Mouse (Mus musculus): ENCODE data around the gene Slfn5. TPM values are rescaled to one million over a fixed set of nuclear protein-coding genes. Genes with fewer than 3 reads are reported as not detected.
"Not testable (repeated sequence)": the region's sequence is repeated elsewhere in the genome, so short reads cannot be mapped to it uniquely, and the experiment has no call there.

Slfn5 gene
- total RNA-seq (2021) = 10 to 100 TPM; 18.3 to 24.7 TPM
- long read RNA-seq, experiment 1 = 0 reads
- long read RNA-seq, experiment 2, full-length matches to known transcripts = 1 of 3 reads
- long read RNA-seq, experiment 2, partial matches to known transcripts = 0 of 3 reads
- long read RNA-seq, experiment 2, other reads (novel, unspliced or antisense) = 2 of 3 reads

- DNase-seq (ENCODE audit: low spot score in 2 of 2) = peak in 1 of 2 experiments; percentile 35
Measured at GRCm38 (mm10) chr11:82950736-82951481, at the start of gene Slfn5. Gene Slfn5 (plus strand): TSS chr11:82951349.

DNA sequence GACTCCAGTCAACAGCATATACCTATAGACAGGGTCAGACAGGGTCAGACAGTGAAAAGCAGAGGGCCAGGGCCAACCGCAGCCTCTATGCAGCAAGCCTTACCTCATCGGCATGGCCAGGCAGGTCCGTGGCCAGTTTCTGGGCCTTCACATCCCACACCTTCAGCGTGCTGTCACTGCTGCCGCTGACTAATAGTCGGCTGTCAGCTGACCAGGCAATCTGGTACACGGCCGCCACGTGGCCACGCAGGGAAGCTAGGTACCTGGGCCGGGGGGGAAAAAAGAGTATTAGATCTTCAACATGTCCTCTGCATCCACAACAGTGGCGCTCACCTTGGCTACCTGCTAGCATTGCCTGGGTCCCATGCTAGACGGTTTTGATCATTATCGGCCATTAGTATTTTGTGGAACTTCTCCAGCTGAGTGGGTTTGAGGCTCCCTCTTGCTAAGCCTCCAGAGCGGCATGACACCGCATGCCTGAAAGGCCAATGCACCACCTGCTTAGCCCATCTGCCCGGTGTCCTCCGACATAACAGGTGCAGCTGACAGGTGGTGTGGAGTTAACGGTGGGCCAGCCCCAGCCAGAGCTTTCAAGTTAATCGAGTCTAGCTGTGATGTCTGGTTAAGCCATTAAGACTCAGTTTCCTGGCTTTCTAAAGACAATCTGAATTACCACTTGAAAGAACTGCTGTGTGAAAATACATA lies 49.4 kb upstream of the Slfn5 start:
- DNase-seq (ENCODE audit: low spot score in 2 of 2) = no peak

DNA sequence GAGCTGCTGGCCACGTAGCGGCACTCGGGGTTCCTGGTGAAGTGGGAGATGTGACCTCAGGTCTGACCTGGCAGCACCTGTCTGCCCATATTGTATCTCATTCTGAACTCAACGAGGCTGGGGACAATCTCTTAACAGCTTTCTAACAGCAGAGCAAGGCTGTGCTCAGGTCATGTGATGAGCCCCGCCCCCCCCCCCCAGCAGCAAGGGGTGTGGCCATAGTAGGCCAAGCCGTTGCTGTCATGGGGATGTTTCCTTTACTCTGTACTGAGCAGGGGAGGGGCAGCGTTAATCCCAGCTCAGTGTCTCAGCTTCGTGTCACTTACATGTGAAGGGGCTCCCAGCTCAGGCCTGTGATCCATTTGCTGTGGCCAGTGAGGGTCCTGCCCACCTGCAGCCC lies 46.2 kb upstream of the Slfn5 start:
- no peak for DNase-seq (ENCODE audit: low spot score in 2 of 2)

- no peak for DNase-seq (ENCODE audit: low spot score in 2 of 2)
Measured at GRCm38 (mm10) chr11:82905816-82906215, 45.3 kb upstream of the Slfn5 start.

- DNase-seq (ENCODE audit: low spot score in 2 of 2) = peak; percentile 82 to 93
Measured at GRCm38 (mm10) chr11:82907651-82908607, 43.2 kb upstream of the Slfn5 start, which contains the start of gene Nle1. Gene Nle1 (minus strand): TSS chr11:82908411.

DNA sequence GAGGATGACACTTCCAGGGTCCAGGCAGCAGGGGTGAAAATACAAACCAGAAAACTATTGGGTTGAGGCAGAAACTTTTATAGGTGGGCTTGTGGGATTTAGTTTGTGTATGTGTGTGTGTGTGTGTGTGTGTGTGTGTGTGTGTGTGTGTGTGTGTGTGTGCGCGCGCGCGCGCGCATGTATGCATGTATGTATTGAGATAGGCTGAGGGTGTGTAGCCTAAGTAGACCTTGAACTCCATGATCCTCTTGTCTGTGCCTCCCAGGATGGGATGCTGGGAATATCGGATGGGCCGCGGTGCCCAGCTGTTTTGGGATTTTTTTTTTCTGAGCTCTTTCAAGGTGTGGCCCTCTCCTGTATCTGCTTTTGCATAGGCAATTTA lies 42.5 kb upstream of the Slfn5 start:
- DNase-seq (ENCODE audit: low spot score in 2 of 2) = no peak

DNA sequence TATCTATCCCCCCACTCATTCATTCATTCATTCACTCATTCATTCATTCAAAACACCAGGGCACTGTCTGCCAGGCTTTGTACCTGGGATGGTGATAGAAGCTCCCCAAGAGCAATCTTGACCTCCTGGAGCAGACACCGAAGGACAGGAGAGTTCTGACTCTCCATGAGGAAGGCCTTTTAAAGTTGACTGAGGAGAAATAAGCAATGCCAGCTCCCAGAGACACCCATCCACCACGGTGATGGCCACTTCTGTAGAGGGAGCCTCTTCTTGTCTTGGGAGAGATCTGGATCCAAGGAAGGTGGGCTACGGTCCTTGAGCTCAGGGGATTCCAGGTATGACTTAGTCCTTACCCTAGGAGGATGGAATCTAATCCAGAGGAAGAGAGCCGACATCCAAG lies 40.9 kb upstream of the Slfn5 start, which contains the start of gene Unc45b:
TSS of gene Unc45b (plus strand) at position 301 of the 400 bp plus-strand sequence.
- DNase-seq (ENCODE audit: low spot score in 2 of 2) = no peak

DNA sequence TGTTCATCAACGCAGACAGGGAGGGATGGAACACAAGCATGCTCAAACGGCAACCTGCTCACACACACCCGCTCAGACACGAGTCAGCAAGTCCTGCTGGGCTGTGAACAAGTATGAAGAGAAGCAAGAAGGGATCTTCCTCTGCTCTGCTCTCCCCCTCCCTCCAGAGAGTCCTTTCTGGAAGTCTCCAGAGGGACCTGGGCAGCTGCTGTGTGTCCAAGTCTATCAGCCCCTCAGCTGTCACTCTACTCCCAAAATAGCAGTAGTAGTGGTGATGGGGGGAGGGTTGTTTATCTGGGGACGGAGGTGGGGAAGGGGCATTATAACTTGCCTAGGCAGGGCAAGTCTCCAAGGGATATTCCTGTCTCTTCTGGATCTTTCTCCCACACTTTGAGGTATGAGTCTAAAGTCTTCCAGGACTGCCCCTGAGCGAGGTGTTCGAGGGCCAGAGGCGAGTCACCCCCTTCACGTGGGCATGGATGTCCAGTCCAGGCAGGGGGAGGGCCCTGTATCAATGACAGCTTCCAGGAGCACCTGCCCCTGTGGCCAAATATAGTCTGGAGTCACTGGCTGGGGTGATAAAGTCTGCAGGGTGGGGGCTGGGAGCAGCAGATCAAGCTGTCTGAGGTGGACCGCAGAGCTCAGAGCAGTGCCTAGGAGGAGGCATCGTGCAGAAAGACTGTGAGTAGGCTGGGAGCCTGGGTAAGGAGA lies 40.3 kb upstream of the Slfn5 start:
- peak in 1 of 2 experiments; percentile 36 for DNase-seq (ENCODE audit: low spot score in 2 of 2)

GRCm38 (mm10) chr11:82914711-82915352 lies 36.3 kb upstream of the Slfn5 start:
- peak; percentile 57 to 66 for DNase-seq (ENCODE audit: low spot score in 2 of 2)

- no peak for DNase-seq (ENCODE audit: low spot score in 2 of 2)
Measured at GRCm38 (mm10) chr11:82920768-82921167, 30.4 kb upstream of the Slfn5 start.

- DNase-seq (ENCODE audit: low spot score in 2 of 2) = no peak
Measured at GRCm38 (mm10) chr11:82921691-82922090, 29.5 kb upstream of the Slfn5 start.

DNA sequence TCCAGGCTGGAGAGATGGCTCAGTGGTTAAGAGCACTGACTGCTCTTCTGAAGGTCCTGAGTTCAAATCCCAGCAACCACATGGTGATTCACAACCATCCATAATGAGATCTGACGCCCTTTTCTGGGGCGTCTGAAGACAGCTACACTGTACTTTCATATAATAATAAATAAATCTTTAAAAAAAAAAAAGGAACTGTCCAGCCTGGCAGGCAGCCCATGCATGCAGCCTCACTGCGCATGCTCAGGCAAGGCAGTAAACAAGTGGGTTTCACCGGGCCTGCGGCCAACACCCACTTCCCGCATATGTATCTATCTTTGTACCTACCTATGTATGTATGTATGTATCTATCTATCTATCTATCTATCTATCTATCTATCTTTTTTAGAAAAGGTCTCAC lies 27.2 kb upstream of the Slfn5 start:
- DNase-seq (ENCODE audit: low spot score in 2 of 2) = not testable (repeated sequence)

DNA sequence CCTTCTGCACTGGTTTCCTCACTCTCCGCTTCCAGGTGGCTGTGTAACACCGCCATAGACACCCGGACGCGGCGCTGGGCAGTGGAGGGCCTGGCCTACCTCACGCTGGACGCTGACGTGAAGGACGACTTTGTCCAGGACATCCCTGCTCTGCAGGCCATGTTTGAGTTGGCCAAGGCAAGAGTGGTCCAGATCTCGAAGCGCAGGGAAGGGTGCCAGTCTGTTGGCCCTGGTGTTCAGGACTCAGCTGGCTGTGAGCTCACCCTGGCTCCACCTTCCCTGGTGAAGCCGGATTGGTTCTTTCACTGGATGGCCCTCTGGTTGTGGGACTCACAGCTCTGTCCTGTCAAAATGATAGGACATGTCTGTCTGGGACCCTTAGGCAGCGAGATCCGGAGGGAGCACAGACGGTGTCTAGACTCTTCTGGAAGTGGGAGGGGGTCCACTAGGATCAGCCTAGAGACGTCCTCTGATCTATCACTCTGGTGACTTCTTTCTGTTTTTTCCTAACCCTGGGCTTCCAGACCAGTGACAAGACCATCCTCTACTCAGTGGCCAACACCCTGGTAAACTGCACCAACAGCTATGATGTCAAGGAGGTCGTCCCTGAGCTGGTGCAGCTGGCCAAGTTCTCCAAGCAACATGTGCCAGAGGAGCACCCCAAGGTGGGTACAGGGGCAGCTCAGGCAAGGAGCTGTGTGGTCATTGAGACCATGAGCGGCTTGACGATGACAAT lies 22.1 kb upstream of the Slfn5 start:
- no peak for DNase-seq (ENCODE audit: low spot score in 2 of 2)

DNA sequence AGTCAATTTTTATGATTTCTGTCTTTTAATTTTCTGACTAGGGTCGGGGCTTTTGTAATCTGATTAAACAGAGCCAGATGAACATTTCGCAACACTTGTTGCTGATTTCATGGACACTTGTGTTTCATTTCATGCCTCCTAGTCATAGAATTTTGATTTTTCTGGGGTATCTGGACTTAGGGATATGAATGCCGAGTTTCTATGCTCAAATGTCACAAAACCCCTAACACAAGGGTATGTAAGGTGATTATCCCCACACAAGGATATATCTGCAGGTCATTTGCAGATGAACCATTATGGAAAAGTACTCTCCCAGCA lies 21.6 kb upstream of the Slfn5 start:
- DNase-seq (ENCODE audit: low spot score in 2 of 2) = no peak

- DNase-seq (ENCODE audit: low spot score in 2 of 2) = not testable (repeated sequence)
Measured at GRCm38 (mm10) chr11:82930391-82930955, 20.7 kb upstream of the Slfn5 start.

GRCm38 (mm10) chr11:82931161-82931560 lies 20.0 kb upstream of the Slfn5 start:
- not testable (repeated sequence) for DNase-seq (ENCODE audit: low spot score in 2 of 2)

- not testable (repeated sequence) for DNase-seq (ENCODE audit: low spot score in 2 of 2)
Measured at GRCm38 (mm10) chr11:82931671-82932450, 19.3 kb upstream of the Slfn5 start.

- DNase-seq (ENCODE audit: low spot score in 2 of 2) = no peak
Measured at GRCm38 (mm10) chr11:82933186-82933585, 18.0 kb upstream of the Slfn5 start.
